Mouse (Mus musculus) heart, postnatal 0 days (tissue): ENCODE results near the gene Cavin2.

Experiments used
- CTCF ChIP-seq: IDR thresholded peaks from 2 replicates; pipeline ENCODE4 v1.5.1; 2016; ENCODE audit warnings: antibody characterized with exemption, control low read depth, low read depth
- EP300 ChIP-seq: IDR thresholded peaks from 2 replicates; pipeline ENCODE4 v1.6.1; 2016; ENCODE audit warnings: antibody characterized with exemption, low read depth

- no peak for TF ChIP-seq CTCF
- no peak for TF ChIP-seq EP300
These were observed 55.2 kb downstream of the Cavin2 start for GRCm38 (mm10) chr1:51344160-51344559.
